Mouse (Mus musculus) hindbrain, embryonic 14.5 days (tissue): ENCODE data around the gene Npm3. TPM values are rescaled to one million over a fixed set of nuclear protein-coding genes. Genes with fewer than 3 reads are reported as not detected.
A peak's percentile ranks its signal among the peaks of the same experiment; 100 is the strongest.

Experiments
- ATAC-seq: fragments of 200-750 bp; cut with Nextera tagmentation; 2 replicates; pipeline ENCODE4 v1.8.0; 2017; ENCODE audit warnings: moderate number of reproducible peaks, mild to moderate bottlenecking, moderate TSS enrichment, moderate library complexity; ENCODE audit not compliant: low FRiP score
- DNase-seq: peaks from one replicate; pipeline ENCODE4 v3.0.0-alpha.2; 2015; ENCODE audit warnings: low spot score
- H3K27ac ChIP-seq: fragments of 300-500 bp; sonication (generic); 2 replicates; pipeline ENCODE4 v1.5.1; 2014; ENCODE audit warnings: mild to moderate bottlenecking, moderate library complexity
- H3K27me3 ChIP-seq: fragments of 300-500 bp; sonication (generic); 2 replicates; pipeline ENCODE4 v1.6.1; 2014; ENCODE audit warnings: mild to moderate bottlenecking, low read length, mixed read lengths; ENCODE audit not compliant: control insufficient read depth, insufficient read depth
- H3K36me3 ChIP-seq: fragments of 300-500 bp; sonication (generic); replicated peaks from 2 replicates; pipeline ENCODE4 v1.6.1; 2014; ENCODE audit not compliant: control insufficient read depth, insufficient read depth
- H3K4me1 ChIP-seq: fragments of 300-500 bp; sonication (generic); replicated peaks from 2 replicates; pipeline ENCODE4 v1.6.1; 2014; ENCODE audit warnings: antibody characterized with exemption, low read length, mixed read lengths; ENCODE audit not compliant: control insufficient read depth, insufficient read depth
- H3K4me2 ChIP-seq: fragments of 300-500 bp; sonication (generic); replicated peaks from 2 replicates; pipeline ENCODE4 v1.6.1; 2014; ENCODE audit warnings: mild to moderate bottlenecking, moderate library complexity
- H3K4me3 ChIP-seq: fragments of 300-500 bp; sonication (generic); replicated peaks from 2 replicates; pipeline ENCODE4 v1.5.1; 2014; ENCODE audit warnings: mild to moderate bottlenecking, low read length
- H3K9ac ChIP-seq: fragments of 300-500 bp; sonication (generic); 2 replicates; pipeline ENCODE4 v1.6.1; 2014
- H3K9me3 ChIP-seq: fragments of 300-500 bp; sonication (generic); 2 replicates; pipeline ENCODE4 v1.6.1; 2016; ENCODE audit warnings: low read length; ENCODE audit not compliant: control insufficient read depth
- WGBS: fragments of 180-500 bp; shearing (Covaris S2); extraction: QIAGEN DNeasy Blood & Tissue Kit; methylation state at CpG from one replicate; pipeline ENCODE4 v1.1.7; 2014; 5-methylcytosine and 5-hydroxymethylcytosine counted together
- polyA plus RNA-seq: library from polyadenylated mRNA; unstranded; fragments of >200 nt; fragmentation: Nextera tagmentation; extraction: Ambion mirVana; gene quantifications from 2 replicates; pipeline ENCODE4 v1.2.1, GENCODE M21; 2014

Gene Npm3
- polyA plus RNA-seq, 1 experiment from 2014 or later = 7.2 TPM

GRCm38 (mm10) chr19:45737846-45738484 is 11.4 kb downstream of the Npm3 start:
- Histone ChIP-seq H3K27ac (no peak overlapping the region), H3K4me3 (no peak overlapping the region), H3K9me3 (no peaks in the 10 kb centered on the region), H3K4me1 (peaks cover 13% of the 10 kb centered on the region; the same call in 1 of the 2 replicates), H3K36me3 (no peaks in the 10 kb centered on the region), H3K4me2 (no peak overlapping the region), H3K27me3 (peaks cover 97% of the 10 kb centered on the region), H3K9ac (no peak overlapping the region)
- DNase-seq (no peak), ATAC-seq (no peak)
- WGBS = 64% methylated on average over 10 of the region's 10 CpGs

GRCm38 (mm10) chr19:45737208-45737845 is 12.1 kb downstream of the Npm3 start:
- WGBS = 6% methylated on average over 23 of the region's 23 CpGs

GRCm38 (mm10) chr19:45736855-45737207 is 12.6 kb downstream of the Npm3 start:
- peaks cover 9% of the 10 kb centered on the region; the same call in 1 of the 2 replicates for H3K4me1 ChIP-seq
- 2% methylated on average over 28 of the region's 28 CpGs for WGBS
- peaks cover 100% of the 10 kb centered on the region for H3K27me3 ChIP-seq
- H3K4me3 ChIP-seq = peak overlapping the region; percentile 7
- H3K27ac ChIP-seq = no peak overlapping the region
- H3K9me3 ChIP-seq = no peaks in the 10 kb centered on the region
- peak overlapping the region; percentile 24; the same call in 1 of the 2 replicates for H3K9ac ChIP-seq
- no peak for DNase-seq
- peak overlapping the region; percentile 44 for H3K4me2 ChIP-seq
- no peaks in the 10 kb centered on the region for H3K36me3 ChIP-seq
- peak; percentile 60; the same call in 1 of the 2 replicates for ATAC-seq

More at GRCm38 (mm10) chr19:45737208-45737845, 12.1 kb downstream of the Npm3 start:
- Histone ChIP-seq H3K36me3 (no peaks in the 10 kb centered on the region), H3K4me3 (peak overlapping the region; percentile 7), H3K4me1 (peaks cover 9% of the 10 kb centered on the region; the same call in 1 of the 2 replicates), H3K9ac (peak overlapping the region; percentile 24; the same call in 1 of the 2 replicates), H3K27me3 (peaks cover 100% of the 10 kb centered on the region), H3K9me3 (no peaks in the 10 kb centered on the region), H3K4me2 (peak overlapping the region; percentile 44), H3K27ac (no peak overlapping the region)
- DNase-seq (no peak), ATAC-seq (peak; percentile 53; the same call in 1 of the 2 replicates)

- DNase-seq (no peak), ATAC-seq (no peak)
- H3K27me3 ChIP-seq = peaks cover 100% of the 10 kb centered on the region
- no peak overlapping the region for H3K27ac ChIP-seq
- H3K4me3 ChIP-seq = no peak overlapping the region
- WGBS = 12% methylated on average over 1 of the region's 1 CpGs
- no peaks in the 10 kb centered on the region for H3K9me3 ChIP-seq
- H3K9ac ChIP-seq = no peak overlapping the region
- H3K4me1 ChIP-seq = peaks cover 9% of the 10 kb centered on the region; the same call in 1 of the 2 replicates
- no peak overlapping the region for H3K4me2 ChIP-seq
- no peaks in the 10 kb centered on the region for H3K36me3 ChIP-seq
Measured at GRCm38 (mm10) chr19:45736241-45736640, 13.2 kb downstream of the Npm3 start.

GRCm38 (mm10) chr19:45734762-45735161 is 14.6 kb downstream of the Npm3 start:
- Histone ChIP-seq H3K9ac (no peak overlapping the region), H3K27ac (no peak overlapping the region), H3K27me3 (peaks cover 100% of the 10 kb centered on the region), H3K4me3 (no peak overlapping the region), H3K36me3 (no peaks in the 10 kb centered on the region), H3K9me3 (no peaks in the 10 kb centered on the region), H3K4me2 (no peak overlapping the region), H3K4me1 (peaks cover 9% of the 10 kb centered on the region; the same call in 1 of the 2 replicates)
- no peak for ATAC-seq
- 36% methylated on average over 7 of the region's 7 CpGs for WGBS
- no peak for DNase-seq

- Histone ChIP-seq H3K27me3 (peaks cover 98% of the 10 kb centered on the region), H3K27ac (no peak overlapping the region), H3K4me3 (no peak overlapping the region), H3K9me3 (no peaks in the 10 kb centered on the region), H3K36me3 (no peaks in the 10 kb centered on the region), H3K4me2 (no peak overlapping the region), H3K4me1 (peaks cover 9% of the 10 kb centered on the region; the same call in 1 of the 2 replicates), H3K9ac (no peak overlapping the region)
- DNase-seq = no peak
- no peak for ATAC-seq
- WGBS = 75% methylated on average over 5 of the region's 5 CpGs
Measured at GRCm38 (mm10) chr19:45734191-45734590, 15.2 kb downstream of the Npm3 start.

- Histone ChIP-seq H3K27ac (no peak overlapping the region), H3K4me1 (peaks cover 9% of the 10 kb centered on the region; the same call in 1 of the 2 replicates), H3K4me2 (no peak overlapping the region), H3K4me3 (no peak overlapping the region), H3K27me3 (peaks cover 98% of the 10 kb centered on the region), H3K9me3 (no peaks in the 10 kb centered on the region), H3K9ac (no peak overlapping the region), H3K36me3 (no peaks in the 10 kb centered on the region)
- DNase-seq (no peak), ATAC-seq (no peak)
- 5% methylated on average over 10 of the region's 10 CpGs for WGBS
Measured at GRCm38 (mm10) chr19:45733564-45733963, 15.8 kb downstream of the Npm3 start.

GRCm38 (mm10) chr19:45731658-45732057 is 17.7 kb downstream of the Npm3 start:
- Histone ChIP-seq H3K9ac (no peak overlapping the region), H3K9me3 (no peaks in the 10 kb centered on the region), H3K27me3 (peaks cover 96% of the 10 kb centered on the region), H3K27ac (no peak overlapping the region), H3K36me3 (no peaks in the 10 kb centered on the region), H3K4me3 (no peak overlapping the region), H3K4me2 (no peak overlapping the region), H3K4me1 (0 out of 2 replicates have a peak, but pooled peaks cover under 1% of the 10 kb centered on the region)
- no peak for DNase-seq
- 85% methylated on average over 7 of the region's 7 CpGs for WGBS
- no peak for ATAC-seq

- peaks cover 95% of the 10 kb centered on the region for H3K27me3 ChIP-seq
- no peak overlapping the region for H3K4me3 ChIP-seq
- H3K4me1 ChIP-seq = no peaks in the 10 kb centered on the region
- no peak overlapping the region for H3K4me2 ChIP-seq
- no peak for ATAC-seq
- DNase-seq = no peak
- no peaks in the 10 kb centered on the region for H3K9me3 ChIP-seq
- no peaks in the 10 kb centered on the region for H3K36me3 ChIP-seq
- no peak overlapping the region for H3K9ac ChIP-seq
- H3K27ac ChIP-seq = no peak overlapping the region
- WGBS = 75% methylated on average over 8 of the region's 8 CpGs
Measured at GRCm38 (mm10) chr19:45730042-45730441, 19.3 kb downstream of the Npm3 start.
